Mouse (Mus musculus): ENCODE measurements around the gene Ppm1g. TPM values are rescaled to one million over a fixed set of nuclear protein-coding genes. Genes with fewer than 3 reads are reported as not detected.
A peak's percentile ranks its signal among the peaks of the same experiment; 100 is the strongest.

Gene Ppm1g
- total RNA-seq, 2 experiments from 2014 or later, result 71.3 to 74.8 TPM

DNA sequence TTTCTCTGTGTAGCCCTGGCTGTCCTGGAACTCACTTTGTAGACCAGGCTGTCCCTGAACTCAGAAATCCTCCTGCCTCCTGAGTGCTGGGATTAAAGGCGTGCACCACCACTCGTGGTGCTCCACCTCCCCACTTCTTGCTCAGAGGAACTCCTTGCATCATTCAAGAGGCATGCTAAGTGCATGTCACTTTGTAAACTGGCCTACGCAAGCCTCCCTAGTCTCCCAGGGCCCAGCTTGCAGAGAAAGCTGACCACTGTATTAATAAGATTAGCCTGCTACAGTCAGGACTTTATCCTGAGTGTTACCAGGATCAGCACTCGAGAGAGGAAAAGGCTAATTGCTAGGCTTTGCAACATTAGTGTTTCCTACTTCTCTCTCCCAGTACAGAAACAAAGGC lies 51.9 kb downstream of the Ppm1g start:
- TF ChIP-seq CTCF (conservative IDR thresholded peaks at IDR 0.05), result no peak
- DNase-seq (ENCODE audit: low spot score in 2 of 2), result no peak
- H3K27ac ChIP-seq, result no peak overlapping the region
- no peak overlapping the region for H3K4me3 ChIP-seq

DNA sequence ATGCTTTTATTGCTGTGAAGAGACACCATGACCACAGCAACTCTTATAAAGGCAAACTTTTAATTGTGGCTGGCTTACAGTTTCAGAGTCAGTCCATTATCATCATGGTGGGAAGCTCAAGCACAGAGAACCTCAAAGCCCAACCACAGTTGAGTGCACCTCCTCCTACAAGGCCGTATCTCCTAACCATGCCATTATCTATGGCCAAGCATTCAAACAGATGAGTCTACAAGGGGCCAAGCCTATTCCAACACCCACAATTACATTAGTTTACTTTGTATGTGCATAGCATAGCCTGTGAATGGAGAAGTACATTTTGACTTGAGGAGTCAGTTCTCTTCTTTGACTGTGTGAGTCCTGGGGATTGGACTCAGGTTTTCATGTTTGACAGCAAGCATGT lies 55.6 kb downstream of the Ppm1g start:
- no peak overlapping the region for H3K4me3 ChIP-seq
- no peak overlapping the region for H3K27ac ChIP-seq
- DNase-seq (ENCODE audit: low spot score in 2 of 2), result no peak
- no peak for TF ChIP-seq CTCF (conservative IDR thresholded peaks at IDR 0.05)

DNA sequence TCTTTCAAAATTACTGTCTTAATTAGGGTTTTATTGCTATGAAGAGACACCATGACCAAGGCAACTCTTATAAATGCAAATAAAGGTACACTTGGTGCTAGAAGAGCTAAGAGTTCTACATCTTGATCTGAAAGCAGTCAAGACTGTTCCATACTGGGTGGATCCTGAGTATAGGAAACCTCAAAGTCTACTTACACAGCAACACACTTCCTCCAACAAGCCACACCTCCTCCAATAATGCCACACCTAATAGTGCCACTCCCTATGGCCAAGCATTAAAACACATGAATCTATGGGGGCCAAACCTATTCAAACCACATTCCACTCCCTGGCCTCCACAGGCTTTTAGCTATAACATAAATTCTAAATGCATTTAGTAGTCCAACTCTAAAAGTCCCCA lies 58.0 kb downstream of the Ppm1g start:
- no peak for TF ChIP-seq CTCF (conservative IDR thresholded peaks at IDR 0.05)
- no peak overlapping the region for H3K27ac ChIP-seq
- DNase-seq (ENCODE audit: low spot score in 2 of 2), result no peak
- H3K4me3 ChIP-seq, result no peak overlapping the region

DNA sequence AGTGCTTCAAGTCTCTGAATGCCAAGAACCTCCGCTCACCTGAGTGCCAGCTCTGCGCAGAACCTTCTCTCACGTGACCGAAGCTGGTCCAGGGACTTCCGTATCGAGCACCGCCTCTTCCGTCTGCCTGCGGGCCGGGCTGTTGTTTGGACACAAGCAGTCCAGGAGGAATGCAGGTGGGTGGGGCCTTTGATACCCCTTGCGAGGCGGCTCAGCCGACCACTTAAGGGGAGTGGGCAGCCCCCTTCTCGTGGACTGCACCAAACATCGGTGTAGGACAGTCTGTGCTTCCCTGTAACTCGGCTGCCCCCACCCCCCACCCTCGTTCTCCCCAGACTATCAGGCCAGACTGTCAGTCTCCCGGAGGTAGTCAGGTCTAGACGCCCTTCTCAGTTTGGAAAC lies 66.3 kb downstream of the Ppm1g start, which contains the start of gene Mpv17:
Mpv17 (minus strand) TSS at position 100 of the 402 bp plus-strand sequence.
- Histone ChIP-seq H3K4me3 (peak within 1 kb of the TSS; percentile 83), H3K27ac (peak within 1 kb of the TSS; percentile 94)
- no peak for TF ChIP-seq CTCF (conservative IDR thresholded peaks at IDR 0.05)
- peak; percentile 76 to 82 for DNase-seq (ENCODE audit: low spot score in 2 of 2)

DNA sequence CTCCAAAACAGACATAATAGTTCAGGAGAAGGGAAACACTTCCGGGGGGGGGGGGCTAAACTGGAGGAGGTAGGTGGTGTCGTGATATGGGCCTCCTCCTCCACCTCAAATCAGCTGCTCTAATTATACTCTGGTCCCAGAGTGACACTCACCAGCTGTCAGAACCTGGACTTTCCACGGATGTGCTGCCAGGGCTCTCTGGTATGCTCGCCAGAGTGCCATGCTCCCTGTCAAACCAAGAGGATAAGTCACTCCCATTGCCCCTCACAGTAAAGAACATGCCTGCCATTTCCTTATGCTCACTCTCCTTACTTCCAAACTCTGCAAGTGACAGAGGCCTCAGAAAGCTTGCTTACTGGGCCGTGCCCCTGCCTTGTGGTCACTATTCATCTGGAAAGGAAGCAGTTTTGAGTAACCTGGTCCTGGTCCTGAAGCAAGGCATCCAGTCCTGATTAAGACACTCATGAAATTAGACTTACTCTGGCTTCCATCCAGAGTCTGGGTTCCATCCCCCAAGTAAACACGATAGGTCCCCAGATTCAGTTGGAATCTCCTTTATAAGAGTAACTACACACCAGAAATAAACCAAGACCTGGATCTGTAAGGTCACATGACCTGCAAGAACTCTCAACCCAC lies 66.9 kb downstream of the Ppm1g start:
- TF ChIP-seq CTCF (conservative IDR thresholded peaks at IDR 0.05), result no peak
- Histone ChIP-seq H3K27ac (peak overlapping the region; percentile 94), H3K4me3 (peak overlapping the region; percentile 83)
- peak in 1 of 2 experiments; percentile 30 for DNase-seq (ENCODE audit: low spot score in 2 of 2)

Other genes starting within 250 kb of the Ppm1g start
- 10 to 100 TPM; 73.4 to 78.8 TPM for gene Atraid, start 172.4 kb downstream of the Ppm1g start, total RNA-seq (2021)
- gene Slc5a6, start 171.8 kb downstream of the Ppm1g start, total RNA-seq (2021), result 10 to 100 TPM; 15.0 to 16.1 TPM
- 10 to 100 TPM; 17.1 to 21.6 TPM for gene Cad, start 165.9 kb downstream of the Ppm1g start, total RNA-seq (2021)
- gene Dnajc5g, start 114.4 kb downstream of the Ppm1g start, total RNA-seq (2021), result not detected
- 10 to 100 TPM; 89.6 to 92.2 TPM for gene Slc30a3, start 112.5 kb downstream of the Ppm1g start, total RNA-seq (2021)
- not detected for gene Trim54, start 104.0 kb downstream of the Ppm1g start, total RNA-seq (2021)
- not detected for gene Ucn, start 81.9 kb downstream of the Ppm1g start, total RNA-seq (2021)
- gene Mpv17, start 66.4 kb downstream of the Ppm1g start, total RNA-seq (2021), result 10 to 100 TPM; 58.8 to 61.3 TPM
- gene Gm29609, start 40.8 kb downstream of the Ppm1g start, total RNA-seq (2021), result 1 to 10 TPM; 3.5 to 4.0 TPM
- 10 to 100 TPM; 63.1 to 67.8 TPM for gene Gtf3c2, start 40.5 kb downstream of the Ppm1g start, total RNA-seq (2021)
- gene Snx17, start 27.5 kb downstream of the Ppm1g start, total RNA-seq (2021), result 10 to 100 TPM; 80.9 to 81.5 TPM
- gene Eif2b4, start 27.3 kb downstream of the Ppm1g start, total RNA-seq (2021), result 10 to 100 TPM; 39.6 to 54.0 TPM
- 10 to 100 TPM; 29.3 to 29.5 TPM for gene Zfp513, start 18.4 kb downstream of the Ppm1g start, total RNA-seq (2021)
- gene Nrbp1, start 20.2 kb upstream of the Ppm1g start, total RNA-seq (2021), result 10 to 100 TPM; 81.2 to 89.4 TPM
- gene Gm9970, start 20.5 kb upstream of the Ppm1g start, total RNA-seq (2021), result under 1 TPM in 1 of 2 experiments, not detected in 1; 0.74 TPM
- 1 to 10 TPM; 3.2 to 4.0 TPM for gene Krtcap3, start 31.0 kb upstream of the Ppm1g start, total RNA-seq (2021)
- 10 to 100 TPM; 80.9 to 96.8 TPM for gene Ift172, start 70.4 kb upstream of the Ppm1g start, total RNA-seq (2021)
- 100 to 1,000 TPM; 180 to 215 TPM for gene Fndc4, start 75.4 kb upstream of the Ppm1g start, total RNA-seq (2021)
- gene Gckr, start 76.8 kb upstream of the Ppm1g start, total RNA-seq (2021), result not detected
- 10 to 100 TPM; 49.1 to 54.1 TPM for gene Zfp512, start 231.7 kb upstream of the Ppm1g start, total RNA-seq (2021)

All from layer of hippocampus, adult 2 months (tissue).